Mouse (Mus musculus) spleen, adult 2 months (tissue): ENCODE results near the gene Egln3.

Experiments
- CTCF ChIP-seq: fragments of 200-500 bp; IDR thresholded peaks from 2 replicates; pipeline ENCODE4 v1.5.1; 2011; ENCODE audit warnings: mild to moderate bottlenecking, inconsistent platforms; ENCODE audit not compliant: insufficient read depth, insufficient read length, insufficient replicate concordance; ENCODE audit errors: extremely low read depth
- POLR2A ChIP-seq: fragments of 200-500 bp; IDR thresholded peaks from 2 replicates; pipeline ENCODE4 v1.6.1; 2011; ENCODE audit warnings: low read depth, low read length, inconsistent platforms

DNA sequence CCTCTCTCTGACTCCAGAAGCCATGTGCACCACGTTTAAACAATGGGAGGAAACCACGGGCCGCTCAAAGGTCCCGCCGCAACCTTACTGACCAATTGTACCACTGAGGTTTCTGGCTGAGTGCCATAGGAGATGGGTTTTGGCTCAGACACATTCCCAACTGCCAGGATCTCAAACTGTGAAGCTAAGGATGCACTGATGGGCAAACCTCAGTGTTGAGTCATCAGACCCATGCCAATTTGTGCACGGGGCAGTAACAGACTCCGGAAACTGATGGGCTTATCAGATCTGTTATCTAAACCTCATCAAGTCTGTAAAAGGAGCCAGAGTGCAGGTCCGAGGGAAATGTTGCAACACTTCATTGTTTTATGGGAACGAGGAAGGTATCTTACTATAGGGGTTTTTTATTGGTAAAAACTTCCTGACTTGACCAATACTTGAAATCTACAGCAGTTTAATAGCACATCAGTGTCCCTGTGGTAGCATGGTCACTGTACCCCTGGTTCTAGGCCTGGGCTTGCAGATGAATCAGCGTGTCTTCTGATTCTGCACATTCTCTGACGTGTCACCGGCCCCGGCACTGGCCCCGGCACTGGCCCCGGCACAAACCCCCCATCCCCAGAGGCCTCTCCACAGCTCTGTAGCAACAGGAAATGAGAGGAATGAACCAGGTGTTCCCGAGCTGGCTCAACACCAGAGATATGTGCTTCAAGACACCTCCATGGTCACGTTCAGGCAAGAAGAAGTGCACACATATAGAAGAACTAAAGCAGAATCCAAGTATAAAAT is 15.7 kb downstream of the Egln3 start:
- TF ChIP-seq CTCF (no peak), POLR2A (no peak)
